Mouse (Mus musculus) testis, postnatal 14 days (tissue): Measurements from ENCODE around the gene Ddc.

ENCODE experiments used
- DNase-seq: peaks from one replicate; pipeline ENCODE4 v3.0.0; 2021; ENCODE audit warnings: low spot score

Gene Ddc

DNA sequence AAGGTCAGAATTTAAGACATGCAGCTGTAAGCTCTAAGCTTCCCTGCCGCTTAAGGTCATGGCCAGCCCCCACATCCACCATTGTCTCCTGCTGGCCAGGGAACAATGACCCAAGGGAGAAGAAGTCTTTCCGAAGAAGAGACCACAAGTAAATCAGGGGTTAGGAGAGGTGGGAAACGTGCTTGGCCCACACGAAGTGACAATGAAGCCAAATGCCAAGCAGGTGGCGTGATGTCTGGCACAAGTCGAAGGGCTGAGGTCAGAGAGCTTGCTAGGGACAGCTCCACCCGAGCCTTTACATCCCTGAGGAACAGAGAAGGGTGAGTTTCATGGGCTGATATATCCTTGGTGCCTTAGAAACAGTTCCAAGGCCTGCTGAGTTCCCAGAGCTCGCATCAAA lies 52.9 kb downstream of the Ddc start:
- no peak for DNase-seq

DNA sequence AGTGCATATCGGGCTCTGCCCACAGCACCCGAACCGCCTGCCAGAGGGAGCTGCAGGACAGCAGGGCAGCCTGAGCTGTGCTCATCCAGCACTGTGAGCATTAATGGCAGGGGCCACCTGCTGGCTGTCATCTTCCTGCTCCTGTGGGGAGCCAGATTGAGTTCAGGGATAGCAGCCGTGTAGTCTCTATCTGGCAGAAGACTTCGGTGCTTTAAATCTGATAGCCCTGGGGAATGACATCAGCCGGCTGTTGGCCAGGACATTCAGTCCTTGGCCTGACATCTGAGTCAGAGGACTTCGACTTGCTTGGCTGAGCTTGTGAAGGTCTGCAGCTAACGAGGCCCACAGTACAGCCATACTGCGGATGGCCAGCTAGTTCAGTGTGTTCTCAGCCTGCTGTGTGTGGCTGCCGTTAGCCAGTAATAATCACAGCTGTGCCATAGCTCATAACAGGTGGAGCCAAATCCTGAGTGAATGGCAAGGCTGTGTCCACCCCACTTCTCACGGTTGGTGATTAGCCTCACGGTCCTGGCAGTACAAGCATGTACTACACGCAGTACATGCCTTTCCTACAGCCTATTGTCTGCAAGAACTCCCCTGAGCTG lies 53.5 kb downstream of the Ddc start:
- DNase-seq, result peak; percentile 82

DNA sequence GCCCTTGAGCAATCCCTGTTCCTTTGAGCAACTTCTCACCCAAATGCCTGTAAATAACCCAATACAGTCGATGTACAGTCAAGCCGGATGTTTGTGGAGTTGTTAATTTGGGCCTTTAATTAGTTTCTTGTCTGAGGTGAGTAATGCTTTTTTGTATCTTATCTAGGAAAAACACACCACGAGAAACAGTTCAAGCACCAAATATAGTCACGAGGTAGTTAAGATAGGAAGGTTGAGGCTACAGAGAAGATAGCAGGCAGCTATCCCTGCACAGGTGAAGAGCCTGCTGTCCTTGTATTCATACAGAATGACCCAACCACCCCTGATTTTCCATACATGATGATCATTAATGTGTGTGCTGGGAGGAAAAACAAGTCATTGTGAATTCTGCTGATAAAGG lies 56.4 kb downstream of the Ddc start:
- DNase-seq, result no peak

DNA sequence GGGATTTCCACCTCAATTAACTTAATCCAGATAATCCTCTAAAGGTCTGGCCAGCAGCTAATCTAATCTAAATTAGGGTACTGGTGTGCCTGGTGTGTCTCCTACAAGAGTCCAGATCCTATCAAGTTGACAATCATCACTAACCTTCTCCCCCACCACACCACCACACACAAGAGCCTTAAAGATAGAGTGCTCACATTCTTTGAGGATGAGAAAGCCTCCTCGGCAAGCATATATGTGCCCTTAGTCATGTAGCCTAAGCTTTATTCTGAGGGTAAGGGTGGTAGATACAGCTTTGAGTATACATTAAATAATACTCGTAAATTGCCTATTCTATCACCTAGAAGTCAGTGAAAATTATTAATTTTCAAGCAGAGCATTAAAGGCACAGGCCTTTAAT lies 57.2 kb downstream of the Ddc start:
- no peak for DNase-seq

DNA sequence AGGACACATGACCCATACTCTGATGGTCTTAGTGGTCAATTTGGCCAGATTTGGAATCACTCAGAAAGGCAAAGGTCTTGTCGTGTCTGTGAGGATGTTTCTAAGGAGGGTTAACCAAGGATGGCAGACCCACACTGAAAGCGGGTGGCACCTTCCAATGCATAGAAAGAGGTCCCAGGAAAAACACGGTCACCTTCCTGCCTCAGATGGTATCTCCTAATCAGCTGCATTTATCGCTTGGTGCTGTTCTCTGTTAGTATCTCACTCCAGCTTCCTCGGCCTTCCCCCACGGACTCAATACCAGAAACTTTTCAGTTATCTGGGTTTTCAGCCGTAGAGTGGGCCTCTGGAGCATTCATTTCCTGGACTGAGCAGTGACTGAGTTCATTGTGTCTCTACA lies 58.1 kb downstream of the Ddc start:
- no peak for DNase-seq

DNA sequence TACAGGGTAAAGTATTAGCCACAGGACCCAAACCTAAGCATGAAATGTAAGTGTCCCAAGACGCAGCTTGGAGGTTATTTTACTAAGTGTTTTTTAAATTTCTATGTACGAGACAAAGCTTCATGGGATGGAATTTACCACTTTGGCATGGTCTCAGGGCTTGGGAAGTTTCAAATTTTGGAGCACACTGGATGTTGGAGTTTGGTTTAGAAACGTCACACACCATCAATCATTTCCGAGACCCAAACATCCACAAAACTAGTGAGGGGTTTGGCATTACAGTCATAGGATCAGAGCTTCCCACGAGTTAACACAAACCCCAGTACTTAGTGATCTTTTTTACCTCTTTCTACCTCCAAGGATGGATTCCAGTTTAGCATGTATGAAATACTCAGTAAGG lies 60.6 kb downstream of the Ddc start:
- DNase-seq, result no peak

DNA sequence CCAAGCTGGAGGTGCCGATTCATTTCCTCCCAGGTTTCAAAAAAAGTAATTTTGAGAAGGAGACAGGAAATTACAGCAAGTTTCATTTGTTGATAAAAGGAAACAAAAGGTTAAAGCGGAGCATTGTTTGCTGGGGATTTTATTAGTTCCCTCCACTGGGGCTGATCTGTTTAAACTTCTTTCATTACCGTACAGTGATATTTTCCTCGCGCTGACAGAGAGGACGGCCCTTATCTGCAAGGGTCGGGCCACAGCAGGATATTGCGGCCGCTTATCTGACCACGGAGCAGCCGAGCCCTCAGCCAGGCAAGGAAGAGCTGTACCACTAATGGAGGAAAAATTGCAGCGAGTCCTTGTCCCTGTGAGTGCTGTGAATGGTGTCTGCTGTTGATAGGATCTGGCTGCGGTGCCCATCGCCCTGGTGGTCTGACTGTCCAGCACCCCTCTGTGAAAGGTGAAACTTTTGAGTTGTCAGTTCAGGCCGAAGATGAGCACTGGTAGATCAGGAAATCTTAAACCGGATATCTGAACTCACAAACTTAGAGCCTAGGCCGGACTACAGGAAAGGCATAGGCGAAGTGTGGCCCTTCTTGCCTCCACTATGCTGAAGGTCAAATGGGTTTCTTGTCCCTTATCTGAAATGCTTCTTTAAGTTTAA lies 61.1 kb downstream of the Ddc start:
- no peak for DNase-seq

DNA sequence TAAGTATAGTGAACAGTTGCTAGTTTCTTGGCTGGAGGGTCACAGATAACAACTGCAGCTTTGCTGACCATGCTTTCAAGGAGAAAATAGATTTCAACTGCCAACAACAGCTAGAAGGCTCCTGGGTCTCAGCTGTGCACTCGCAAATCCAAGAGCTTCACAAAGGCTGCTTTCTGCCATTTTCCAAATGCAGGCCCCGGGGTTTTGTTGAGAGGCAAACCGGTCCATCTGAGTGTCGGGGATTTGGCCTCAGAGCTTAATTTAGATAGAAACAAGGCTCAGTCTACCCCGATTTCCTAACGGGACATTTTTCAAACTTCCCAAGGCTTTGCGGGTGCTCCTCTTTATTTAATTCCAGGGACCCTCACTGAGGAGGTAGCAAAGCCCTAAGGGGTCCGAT lies 61.7 kb downstream of the Ddc start:
- no peak for DNase-seq

DNA sequence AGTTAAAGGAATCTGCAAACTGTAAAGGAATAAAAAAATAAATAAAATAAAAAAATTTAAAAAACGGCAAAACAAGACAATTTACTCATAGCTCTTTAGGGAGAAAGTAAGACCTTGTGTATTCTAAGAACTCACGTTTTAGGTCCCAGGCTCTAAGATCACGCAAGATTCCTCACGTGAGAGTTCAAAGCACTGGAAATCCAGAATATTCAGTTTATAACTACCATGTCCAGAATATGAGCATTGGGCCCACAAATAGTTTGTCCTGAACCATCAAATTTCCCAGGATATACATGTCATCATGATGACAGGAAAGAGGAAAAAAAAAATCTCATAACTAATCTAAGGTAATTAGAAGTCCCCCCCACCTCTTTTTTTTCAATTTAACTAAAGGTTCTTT lies 62.2 kb downstream of the Ddc start:
- DNase-seq, result no peak

DNA sequence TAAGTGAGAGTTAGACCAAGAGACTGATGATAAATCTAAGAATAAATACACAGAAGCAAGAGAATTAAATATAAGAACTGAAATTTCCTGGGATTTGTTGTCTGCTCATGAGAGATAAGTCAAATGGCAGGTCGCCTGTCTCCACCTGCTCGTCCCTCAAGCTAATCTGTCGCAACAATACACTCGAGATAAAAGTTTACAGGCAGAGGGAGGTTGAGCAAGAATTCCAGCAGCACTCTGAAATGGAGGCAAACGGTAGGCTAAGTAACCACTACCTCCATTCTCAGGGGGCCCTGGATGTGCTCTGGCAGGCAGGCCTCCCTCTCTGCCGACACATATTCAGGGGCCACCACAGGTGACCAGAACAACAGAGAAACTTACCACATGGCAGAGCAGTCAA lies 62.6 kb downstream of the Ddc start:
- no peak for DNase-seq

DNA sequence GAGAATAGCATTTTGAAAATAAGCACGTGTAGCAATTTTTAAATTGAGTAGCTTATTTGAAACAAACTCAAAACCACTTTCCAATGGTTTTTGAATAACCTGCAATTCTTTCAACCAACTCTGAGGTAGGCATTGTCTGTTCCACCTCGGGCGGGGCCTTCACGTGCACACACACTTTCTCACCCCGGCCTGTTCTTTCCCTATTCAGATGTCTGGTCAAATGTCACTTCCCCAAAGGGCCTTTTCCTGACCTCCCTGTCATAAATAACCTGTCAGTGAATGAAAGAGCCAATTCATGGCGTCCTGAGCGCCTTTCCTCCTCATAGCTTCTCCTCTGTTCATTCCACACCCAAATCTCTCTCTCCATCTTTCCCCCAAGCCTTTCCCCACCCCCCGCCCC lies 64.8 kb downstream of the Ddc start:
- no peak for DNase-seq

DNA sequence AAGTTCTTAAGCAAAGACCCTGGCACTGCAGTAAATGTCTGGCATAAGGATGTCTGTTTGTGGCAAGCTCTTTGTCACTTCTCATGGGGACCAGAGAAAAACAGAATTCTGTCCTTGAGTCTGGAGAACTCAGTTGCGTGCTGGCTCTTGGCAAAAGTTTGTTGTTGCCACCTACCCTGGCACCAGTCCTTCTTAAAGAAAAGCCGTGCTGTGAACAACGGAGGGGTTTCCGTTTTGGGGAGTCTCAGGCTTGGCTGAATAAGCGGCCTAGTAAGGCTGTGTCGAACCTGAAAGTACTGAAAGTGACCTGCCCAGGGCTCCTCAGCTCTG lies 65.2 kb downstream of the Ddc start:
- no peak for DNase-seq

DNA sequence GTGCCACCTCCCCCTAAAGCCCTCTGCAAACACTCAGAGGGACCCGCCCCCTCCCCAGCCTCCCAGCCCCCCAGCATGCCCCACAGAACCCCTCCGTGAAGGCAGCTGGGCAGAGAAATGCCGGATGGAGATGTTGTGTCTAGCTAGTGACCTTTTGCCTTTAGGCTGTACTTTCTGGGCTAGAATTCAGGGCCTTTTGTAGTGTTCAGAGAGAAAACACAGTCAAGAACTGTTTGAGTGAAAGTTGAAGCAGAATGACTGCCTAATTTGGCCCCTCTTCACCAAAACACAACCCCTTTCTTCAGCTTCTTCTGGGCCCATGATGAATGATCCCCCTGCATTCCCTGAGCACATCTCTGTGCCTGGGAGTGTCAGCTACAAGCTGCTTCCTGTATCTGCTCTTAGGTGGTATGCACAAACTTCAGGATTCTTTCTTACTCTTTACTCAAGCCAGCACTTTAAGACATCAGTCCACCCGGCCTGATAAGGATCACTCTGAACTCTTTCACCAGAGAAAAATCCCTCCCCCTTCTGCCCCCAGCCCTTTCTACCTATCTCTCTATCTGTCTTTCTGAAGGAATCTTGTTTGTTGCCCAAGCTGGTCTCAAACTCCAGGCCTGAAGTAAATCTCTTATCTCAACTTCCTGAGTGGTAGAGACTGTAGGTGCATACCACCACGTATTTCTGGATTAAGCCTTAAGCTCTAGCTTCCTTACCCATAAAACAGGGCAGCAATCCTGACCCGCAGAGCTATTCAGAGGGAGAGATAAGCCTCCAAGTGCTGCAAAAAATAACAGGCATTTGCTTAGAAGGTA lies 65.8 kb downstream of the Ddc start:
- DNase-seq, result no peak

DNA sequence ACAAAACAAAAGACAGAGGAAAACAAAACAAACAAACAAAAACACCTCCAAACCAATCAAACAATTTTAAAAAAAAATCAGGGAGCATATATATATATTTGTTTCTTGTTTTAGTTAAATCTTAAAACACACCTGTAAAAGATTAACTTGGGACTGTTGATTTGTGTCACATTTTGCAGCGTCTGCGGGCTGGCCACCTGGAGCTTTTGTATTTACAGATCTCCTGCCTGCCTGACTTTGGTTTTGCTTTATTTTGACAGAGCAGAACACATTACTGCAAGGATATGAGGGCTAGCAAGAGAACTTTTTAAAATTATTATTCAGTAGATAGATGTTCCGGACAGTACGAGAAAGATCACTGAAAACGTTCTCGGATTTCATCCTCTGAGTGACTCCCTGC lies 66.4 kb downstream of the Ddc start:
- no peak for DNase-seq

DNA sequence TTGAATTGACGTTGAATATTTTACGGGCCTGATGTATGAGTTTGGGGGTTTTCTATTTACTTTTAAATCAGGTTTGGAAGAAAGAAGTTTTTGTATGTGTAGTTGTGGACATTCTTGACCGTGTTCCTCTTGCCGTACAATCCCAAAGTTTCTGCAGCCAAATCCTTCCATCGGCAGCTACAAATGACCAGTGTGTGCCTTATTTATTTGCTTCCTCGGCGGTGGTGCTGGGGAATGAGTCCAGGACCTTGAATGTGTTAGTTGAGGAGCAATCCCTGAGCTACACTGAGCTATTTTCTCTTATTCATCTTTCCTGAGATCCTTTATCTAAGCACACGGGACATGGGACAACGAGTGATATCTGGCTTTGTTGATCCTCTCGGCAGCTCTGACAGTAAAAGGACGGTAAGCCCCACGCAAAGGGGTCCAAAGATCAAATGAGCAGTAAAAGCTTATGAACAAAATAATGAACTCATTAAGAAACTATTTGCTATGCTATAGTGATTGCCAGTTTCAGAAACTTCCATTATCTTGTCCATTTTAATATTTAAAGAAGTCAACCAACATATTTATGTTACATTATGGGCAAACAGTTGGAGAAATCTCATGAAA lies 67.0 kb downstream of the Ddc start:
- no peak for DNase-seq

DNA sequence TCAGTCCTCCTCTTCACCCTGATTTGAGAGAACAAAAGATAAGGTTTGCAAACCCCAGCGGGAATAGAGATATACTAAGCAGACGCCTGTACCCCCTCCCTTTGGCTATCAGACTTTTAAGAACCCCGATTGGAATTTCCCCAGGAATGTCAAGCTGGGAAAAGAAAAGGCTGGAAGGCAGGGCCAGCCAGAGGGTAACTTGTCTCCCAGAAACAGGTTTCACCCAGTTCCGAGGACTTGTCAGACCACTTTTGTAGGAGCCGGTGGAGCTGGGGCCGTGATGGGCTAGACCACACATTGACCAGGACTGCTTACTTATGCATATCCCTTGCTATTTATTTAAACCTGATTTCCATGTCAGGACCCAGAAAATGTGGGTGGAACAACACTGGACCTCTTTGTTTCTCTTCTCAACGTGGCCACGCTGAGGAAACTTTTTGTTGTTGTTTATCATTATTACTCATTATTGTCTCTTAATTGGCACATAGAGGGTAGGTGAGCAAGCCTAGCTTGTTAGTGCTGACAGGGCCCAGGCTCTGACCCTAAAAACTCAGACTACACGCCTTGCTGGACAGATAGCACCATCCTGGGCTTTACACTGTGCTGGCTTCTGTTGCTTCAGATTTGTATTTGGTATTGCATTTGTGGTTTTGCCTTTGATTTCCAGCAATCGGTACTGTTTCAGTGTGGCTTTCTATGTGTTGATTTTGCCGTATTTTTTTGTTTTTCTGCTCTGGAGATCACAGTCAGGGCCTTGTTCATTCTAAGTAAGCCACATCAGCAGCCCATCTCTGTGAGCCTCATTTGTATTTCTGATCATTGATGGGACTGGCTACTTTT lies 68.6 kb downstream of the Ddc start:
- no peak for DNase-seq

DNA sequence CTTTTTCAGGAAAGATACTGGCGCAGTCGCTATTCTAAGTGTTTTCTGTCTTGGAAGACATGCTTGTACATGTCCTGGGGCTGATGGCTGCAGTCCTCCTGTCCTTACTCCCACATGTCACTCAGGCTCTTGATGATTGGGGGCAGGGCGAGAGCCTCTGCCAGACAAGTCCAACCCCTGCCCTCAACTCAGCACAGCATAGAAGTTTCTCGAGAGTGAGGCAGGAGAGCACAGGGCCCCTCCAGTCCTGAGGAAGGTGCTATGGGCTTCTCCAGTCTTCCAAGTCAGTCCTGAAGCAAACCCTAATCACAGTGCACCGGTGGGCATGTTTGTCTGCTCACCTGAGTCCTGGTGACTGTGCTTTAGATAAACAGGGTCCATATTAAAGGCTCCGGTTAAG lies 69.2 kb downstream of the Ddc start:
- no peak for DNase-seq

DNA sequence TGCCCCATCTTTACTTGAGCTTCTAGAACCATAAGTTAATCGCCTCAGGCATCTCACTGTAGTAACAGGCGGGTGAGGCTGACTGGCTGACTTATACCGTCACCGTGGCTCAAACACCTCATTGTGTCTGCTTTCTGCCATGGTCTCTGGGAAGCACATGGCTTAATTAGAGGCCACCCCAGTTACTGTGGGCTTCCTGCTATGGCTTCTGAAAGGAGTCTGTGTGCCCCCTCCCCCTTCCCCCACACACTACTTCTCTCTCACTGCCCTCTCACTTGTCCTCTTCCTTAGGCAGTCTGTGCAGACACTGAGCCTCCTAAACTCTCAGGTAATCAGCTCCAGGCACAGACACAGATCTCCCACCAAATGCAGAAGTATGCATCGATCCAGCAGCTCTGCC lies 69.7 kb downstream of the Ddc start:
- DNase-seq, result no peak

DNA sequence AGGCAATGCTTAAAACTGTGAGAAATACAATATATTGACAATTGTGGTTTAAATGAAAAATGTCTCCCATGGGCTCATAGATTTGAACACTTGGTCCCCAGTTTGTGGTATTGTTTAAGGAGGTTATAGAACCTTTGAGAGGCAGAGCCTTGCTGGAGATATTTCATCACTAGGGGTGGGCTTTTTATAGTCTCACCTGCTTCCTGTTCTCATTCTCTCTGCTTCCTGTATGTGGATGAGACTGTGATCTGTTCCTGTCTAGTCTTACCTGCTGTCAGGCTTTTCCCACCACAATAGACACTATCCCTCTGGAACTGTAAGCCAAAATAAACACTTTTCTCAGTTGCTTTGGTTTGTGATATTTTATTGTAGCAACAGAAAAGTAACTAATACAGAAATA lies 71.5 kb downstream of the Ddc start:
- DNase-seq, result no peak

DNA sequence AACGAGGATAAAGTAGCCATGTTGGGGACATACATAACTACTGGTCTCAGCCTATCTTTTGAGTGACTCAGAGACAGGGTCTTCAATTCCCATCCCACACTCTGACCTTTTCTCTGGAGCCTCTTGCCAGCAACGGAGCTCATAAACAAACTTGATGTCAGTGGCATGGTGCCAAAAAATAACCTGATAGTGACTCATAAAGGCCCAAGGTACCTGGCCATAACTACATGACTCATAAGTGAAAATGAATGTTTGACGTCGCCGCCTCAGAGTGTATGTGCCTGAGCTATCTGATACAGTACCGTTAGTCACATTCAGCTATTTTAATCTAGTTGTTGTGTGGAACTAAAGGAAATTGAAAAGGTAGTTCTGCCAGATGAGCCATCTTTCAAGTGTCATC lies 72.3 kb downstream of the Ddc start:
- no peak for DNase-seq

DNA sequence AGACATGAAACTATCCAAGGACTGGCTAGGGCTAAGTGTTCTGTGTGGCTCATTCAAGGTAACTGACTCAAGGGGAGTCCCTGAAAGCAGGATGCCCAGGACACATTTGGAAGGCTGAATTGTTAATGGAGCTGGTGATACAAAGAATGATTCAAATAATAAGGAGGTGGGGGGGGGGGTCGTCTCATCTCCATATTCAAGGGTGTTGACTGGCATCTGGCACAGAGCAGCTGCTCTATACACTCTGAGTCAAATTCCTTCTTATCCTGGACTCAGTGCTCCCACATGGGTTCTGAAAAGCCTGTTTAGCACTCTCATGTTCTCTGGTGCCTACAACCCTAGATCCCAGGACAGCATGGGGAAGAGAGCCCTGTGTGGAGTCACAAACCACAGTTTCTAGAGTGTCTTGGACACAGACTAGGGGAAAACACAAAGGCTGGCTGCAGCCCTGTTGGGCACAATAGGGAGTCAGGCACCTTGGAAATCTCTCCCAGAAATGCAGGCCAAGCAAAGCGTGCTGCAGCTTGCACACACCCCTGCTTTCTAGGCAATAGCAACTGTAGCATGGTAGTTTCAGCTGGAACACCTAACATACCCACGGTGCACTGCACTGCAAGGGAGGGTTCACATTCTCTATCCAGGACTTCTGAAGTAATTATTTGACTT lies 72.8 kb downstream of the Ddc start:
- DNase-seq, result no peak
